Mouse (Mus musculus): ENCODE data around the gene Rimkla. TPM values are rescaled to one million over a fixed set of nuclear protein-coding genes. Genes with fewer than 3 reads are reported as not detected.
A peak's percentile ranks its signal among the peaks of the same experiment; 100 is the strongest.
"Not testable (repeated sequence)": the region's sequence is repeated elsewhere in the genome, so short reads cannot be mapped to it uniquely, and the experiment has no call there.

Gene Rimkla
- total RNA-seq (2014; rRNA removed; ENCODE audit: low replicate concordance) (5.7 and 6.4 TPM in 2 replicates), polyA plus RNA-seq (2015; fragmentation: Nextera tagmentation; extraction: Ambion mirVana) (2.8 and 3.0 TPM in 2 replicates)

GRCm38 (mm10) chr4:119492291-119492932 is at the start of gene Rimkla:
TSS of gene Rimkla (minus strand) at chr4:119492628.
- Histone ChIP-seq H3K4me3 (ENCODE audit: low read depth, low read length) (peak within 1 kb of the TSS; percentile 65), H3K9ac (replicated peaks; ENCODE audit: low read depth, low read length) (peak within 1 kb of the TSS; percentile 43), H3K36me3 (replicated peaks; ENCODE audit: control insufficient read depth, insufficient read depth, low read length) (no peaks in the 10 kb centered on the region), H3K27me3 (ENCODE audit: control insufficient read depth, insufficient read depth, low read length) (peaks cover 4% of the 10 kb centered on the region; the same call in 1 of the 2 replicates), H3K4me2 (ENCODE audit: low read depth, low read length) (peak within 1 kb of the TSS; percentile 93), H3K9me3 (replicated peaks; ENCODE audit: control insufficient read depth, low read length) (0 out of 2 replicates have a peak, but pooled peaks cover 3% of the 10 kb centered on the region), H3K27ac (ENCODE audit: low read depth) (no peak within 1 kb of the TSS), H3K4me1 (ENCODE audit: control insufficient read depth, insufficient read depth) (peaks cover 6% of the 10 kb centered on the region; the same call in 1 of the 2 replicates)
- under 1% methylated on average over 60 of the region's 77 CpGs for WGBS
- no peak for TF ChIP-seq EP300 (IDR thresholded peaks at IDR 0.05; ENCODE audit: low read depth)
- no peak for TF ChIP-seq CTCF (IDR thresholded peaks at IDR 0.05; ENCODE audit: low read depth)
- ATAC-seq (ENCODE audit: insufficient read depth, low read depth) (peak; percentile 86), DNase-seq (ENCODE audit: low spot score) (peak; percentile 36)

- TF ChIP-seq CTCF (IDR thresholded peaks at IDR 0.05; ENCODE audit: low read depth), result no peak
- TF ChIP-seq EP300 (IDR thresholded peaks at IDR 0.05; ENCODE audit: low read depth), result no peak
- peak overlapping the region; percentile 97 for H3K9ac ChIP-seq (replicated peaks; ENCODE audit: low read depth, low read length)
- DNase-seq (ENCODE audit: low spot score), result no peak
- no peaks in the 10 kb centered on the region for H3K9me3 ChIP-seq (replicated peaks; ENCODE audit: control insufficient read depth, low read length)
- H3K36me3 ChIP-seq (replicated peaks; ENCODE audit: control insufficient read depth, insufficient read depth, low read length), result no peaks in the 10 kb centered on the region
- peak overlapping the region; percentile 96 for H3K4me2 ChIP-seq (ENCODE audit: low read depth, low read length)
- no peak for ATAC-seq (ENCODE audit: insufficient read depth, low read depth)
- 5% methylated on average over 10 of the region's 10 CpGs for WGBS
- peak overlapping the region; percentile 97 for H3K27ac ChIP-seq (ENCODE audit: low read depth)
- peaks cover 24% of the 10 kb centered on the region; the same call in 1 of the 2 replicates for H3K4me1 ChIP-seq (ENCODE audit: control insufficient read depth, insufficient read depth)
- H3K27me3 ChIP-seq (ENCODE audit: control insufficient read depth, insufficient read depth, low read length), result no peaks in the 10 kb centered on the region
- peak overlapping the region; percentile 95 for H3K4me3 ChIP-seq (ENCODE audit: low read depth, low read length)
These were observed 48.1 kb upstream of the Rimkla start for GRCm38 (mm10) chr4:119540533-119540890.

- DNase-seq (ENCODE audit: low spot score) (peak; percentile 47), ATAC-seq (ENCODE audit: insufficient read depth, low read depth) (peak; percentile 67)
- WGBS, result under 1% methylated on average over 50 of the region's 76 CpGs
- H3K4me1 ChIP-seq (ENCODE audit: control insufficient read depth, insufficient read depth), result peaks cover 24% of the 10 kb centered on the region; the same call in 1 of the 2 replicates
- peak overlapping the region; percentile 96 for H3K4me2 ChIP-seq (ENCODE audit: low read depth, low read length)
- H3K9ac ChIP-seq (replicated peaks; ENCODE audit: low read depth, low read length), result peak overlapping the region; percentile 97
- H3K36me3 ChIP-seq (replicated peaks; ENCODE audit: control insufficient read depth, insufficient read depth, low read length), result no peaks in the 10 kb centered on the region
- peak overlapping the region; percentile 97 for H3K27ac ChIP-seq (ENCODE audit: low read depth)
- H3K9me3 ChIP-seq (replicated peaks; ENCODE audit: control insufficient read depth, low read length), result no peaks in the 10 kb centered on the region
- no peak for TF ChIP-seq EP300 (IDR thresholded peaks at IDR 0.05; ENCODE audit: low read depth)
- no peak for TF ChIP-seq CTCF (IDR thresholded peaks at IDR 0.05; ENCODE audit: low read depth)
- peak overlapping the region; percentile 95 for H3K4me3 ChIP-seq (ENCODE audit: low read depth, low read length)
- H3K27me3 ChIP-seq (ENCODE audit: control insufficient read depth, insufficient read depth, low read length), result no peaks in the 10 kb centered on the region
These were observed 47.6 kb upstream of the Rimkla start for GRCm38 (mm10) chr4:119539836-119540532.

GRCm38 (mm10) chr4:119539031-119539824 is 46.8 kb upstream of the Rimkla start, which contains the start of gene Frg2f1:
TSS of gene Frg2f1 (minus strand) at chr4:119539529.
- Histone ChIP-seq H3K9ac (replicated peaks; ENCODE audit: low read depth, low read length) (peak within 1 kb of the TSS; percentile 97), H3K4me3 (ENCODE audit: low read depth, low read length) (peak within 1 kb of the TSS; percentile 95), H3K4me1 (ENCODE audit: control insufficient read depth, insufficient read depth) (peaks cover 24% of the 10 kb centered on the region; the same call in 1 of the 2 replicates), H3K27ac (ENCODE audit: low read depth) (peak within 1 kb of the TSS; percentile 97), H3K9me3 (replicated peaks; ENCODE audit: control insufficient read depth, low read length) (no peaks in the 10 kb centered on the region), H3K4me2 (ENCODE audit: low read depth, low read length) (peak within 1 kb of the TSS; percentile 96), H3K27me3 (ENCODE audit: control insufficient read depth, insufficient read depth, low read length) (no peaks in the 10 kb centered on the region), H3K36me3 (replicated peaks; ENCODE audit: control insufficient read depth, insufficient read depth, low read length) (no peaks in the 10 kb centered on the region)
- 1% methylated on average over 52 of the region's 85 CpGs for WGBS
- peak; percentile 93 for ATAC-seq (ENCODE audit: insufficient read depth, low read depth)
- 0 out of 2 replicates have a peak, but pooled peaks have one; percentile 3 for TF ChIP-seq CTCF (IDR thresholded peaks at IDR 0.05; ENCODE audit: low read depth)
- TF ChIP-seq EP300 (IDR thresholded peaks at IDR 0.05; ENCODE audit: low read depth), result peak; percentile 95
- peak; percentile 89 for DNase-seq (ENCODE audit: low spot score)

- H3K4me1 ChIP-seq (ENCODE audit: control insufficient read depth, insufficient read depth), result peaks cover 24% of the 10 kb centered on the region; the same call in 1 of the 2 replicates
- no peaks in the 10 kb centered on the region for H3K36me3 ChIP-seq (replicated peaks; ENCODE audit: control insufficient read depth, insufficient read depth, low read length)
- no peaks in the 10 kb centered on the region for H3K9me3 ChIP-seq (replicated peaks; ENCODE audit: control insufficient read depth, low read length)
- no peaks in the 10 kb centered on the region for H3K27me3 ChIP-seq (ENCODE audit: control insufficient read depth, insufficient read depth, low read length)
- no peak overlapping the region for H3K4me2 ChIP-seq (ENCODE audit: low read depth, low read length)
- no peak overlapping the region for H3K27ac ChIP-seq (ENCODE audit: low read depth)
- no peak overlapping the region for H3K9ac ChIP-seq (replicated peaks; ENCODE audit: low read depth, low read length)
- ATAC-seq (ENCODE audit: insufficient read depth, low read depth) (no peak), DNase-seq (ENCODE audit: low spot score) (no peak)
- TF ChIP-seq CTCF (IDR thresholded peaks at IDR 0.05; ENCODE audit: low read depth) (no peak), EP300 (IDR thresholded peaks at IDR 0.05; ENCODE audit: low read depth) (no peak)
- no peak overlapping the region for H3K4me3 ChIP-seq (ENCODE audit: low read depth, low read length)
- 86% methylated on average over 4 of the region's 4 CpGs for WGBS
These were observed 45.0 kb upstream of the Rimkla start for GRCm38 (mm10) chr4:119537436-119537835.

GRCm38 (mm10) chr4:119536615-119537014 is 44.2 kb upstream of the Rimkla start, which contains the start of gene Foxj3:
TSS of gene Foxj3 (plus strand) at chr4:119537004.
- DNase-seq (ENCODE audit: low spot score); H3K27ac ChIP-seq (ENCODE audit: low read depth); H3K36me3 ChIP-seq (replicated peaks; ENCODE audit: control insufficient read depth, insufficient read depth, low read length); H3K9ac ChIP-seq (replicated peaks; ENCODE audit: low read depth, low read length); ATAC-seq (ENCODE audit: insufficient read depth, low read depth); H3K9me3 ChIP-seq (replicated peaks; ENCODE audit: control insufficient read depth, low read length); H3K4me2 ChIP-seq (ENCODE audit: low read depth, low read length); H3K27me3 ChIP-seq (ENCODE audit: control insufficient read depth, insufficient read depth, low read length); H3K4me3 ChIP-seq (ENCODE audit: low read depth, low read length): not testable (repeated sequence)
- H3K4me1 ChIP-seq (ENCODE audit: control insufficient read depth, insufficient read depth), result peaks cover 21% of the 10 kb centered on the region; the same call in 1 of the 2 replicates
- 85% methylated on average over 4 of the region's 4 CpGs for WGBS
